Mouse (Mus musculus): ENCODE results near the gene Crtc2.
A peak's percentile ranks its signal among the peaks of the same experiment; 100 is the strongest.

Gene Crtc2

DNA sequence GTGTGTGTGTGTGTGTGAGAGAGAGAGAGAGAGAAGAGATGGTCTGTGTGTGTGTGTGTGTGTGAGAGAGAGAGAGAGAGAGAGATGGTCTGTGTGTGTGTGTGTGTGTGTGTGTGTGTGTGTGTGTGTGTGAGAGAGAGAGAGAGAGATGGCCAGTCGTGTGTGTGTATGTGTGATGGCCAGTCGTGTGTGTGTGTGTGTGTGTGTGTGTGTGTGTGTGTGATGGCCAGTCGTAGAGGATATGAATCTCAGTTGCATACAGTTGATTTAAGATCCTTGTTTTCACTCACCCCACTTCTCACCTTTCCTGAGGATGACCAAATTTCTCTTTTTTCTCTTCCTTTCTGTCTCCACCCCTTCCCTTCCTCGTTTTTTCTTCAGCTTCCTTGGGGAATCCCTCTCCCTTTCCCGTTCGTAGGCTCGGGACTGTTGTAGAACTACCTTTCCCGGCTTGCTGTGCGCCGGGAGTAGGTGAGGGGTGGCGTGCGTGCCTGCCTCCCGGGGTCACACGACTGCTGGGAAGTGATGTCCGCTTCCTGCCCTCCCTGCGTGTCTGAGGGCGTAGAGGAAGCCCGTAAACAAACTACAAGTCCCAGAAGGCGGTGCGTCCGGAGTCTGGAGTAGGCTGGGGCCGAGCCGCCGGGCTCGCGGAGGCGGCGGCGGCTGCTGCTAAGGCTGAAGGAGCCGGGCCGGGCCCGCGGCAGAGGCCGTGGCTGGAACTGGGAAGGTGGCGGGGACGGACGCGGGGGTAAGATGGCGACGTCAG, at the start of gene Crtc2:
Gene Crtc2 (plus strand): TSS at position 511 of the 766 bp plus-strand sequence.
- DNase-seq (ENCODE audit: low spot score in 2 of 2) = peak; percentile 90 to 96

- DNase-seq (ENCODE audit: low spot score in 2 of 2) = no peak
Measured at GRCm38 (mm10) chr3:90204582-90204981, 49.4 kb upstream of the Crtc2 start.

DNA sequence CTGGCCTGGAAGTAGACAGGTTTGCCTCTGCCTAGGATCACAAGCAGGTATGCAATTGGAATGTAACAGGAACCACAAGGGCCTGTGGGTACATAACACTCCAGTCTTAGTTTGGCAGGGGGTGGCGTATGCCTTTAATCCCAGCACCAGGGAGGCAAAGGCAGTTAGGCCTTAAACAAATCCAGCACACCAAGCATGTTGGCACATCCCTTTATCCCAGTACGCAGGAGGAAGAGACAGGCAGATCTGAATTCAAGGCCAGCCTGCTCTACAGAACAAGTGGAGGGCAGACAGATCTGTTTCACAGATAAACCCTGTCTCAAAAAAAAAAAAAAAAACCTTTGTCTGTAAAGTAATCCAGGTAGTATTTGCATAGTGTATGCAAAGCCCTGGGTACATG, 45.3 kb upstream of the Crtc2 start:
- no peak for DNase-seq (ENCODE audit: low spot score in 2 of 2)

DNA sequence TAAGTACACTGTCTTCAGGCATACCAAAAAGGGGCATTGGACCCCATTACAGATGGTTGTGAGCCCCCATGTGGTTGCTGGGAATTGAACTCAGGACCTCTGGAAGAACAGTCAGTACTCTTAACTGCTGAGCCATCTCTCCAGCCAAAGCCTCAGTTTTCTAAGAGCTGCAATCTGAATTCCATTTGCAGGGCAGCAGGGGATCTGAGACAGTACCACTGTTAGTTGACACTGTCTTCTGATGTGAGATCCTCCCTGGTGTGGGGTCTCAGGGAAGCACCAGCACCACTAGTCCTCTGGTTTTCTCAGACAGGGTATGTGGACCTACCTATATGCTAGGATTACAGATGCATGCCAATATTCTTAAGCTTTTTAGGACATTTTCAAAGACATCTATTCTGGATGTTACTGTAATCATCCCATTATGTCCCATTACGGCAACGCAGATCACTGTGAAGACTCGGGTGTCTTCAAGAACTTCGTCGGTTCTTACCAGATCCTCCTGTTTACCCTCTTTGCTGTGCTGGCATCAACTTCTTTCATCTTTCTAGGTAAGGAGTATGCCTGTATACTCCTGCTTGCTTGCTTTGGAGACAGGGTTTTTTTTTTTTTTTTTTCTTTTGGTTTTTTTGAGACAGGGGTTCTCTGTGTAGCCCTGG, 43.9 kb upstream of the Crtc2 start:
- no peak for DNase-seq (ENCODE audit: low spot score in 2 of 2)

DNA sequence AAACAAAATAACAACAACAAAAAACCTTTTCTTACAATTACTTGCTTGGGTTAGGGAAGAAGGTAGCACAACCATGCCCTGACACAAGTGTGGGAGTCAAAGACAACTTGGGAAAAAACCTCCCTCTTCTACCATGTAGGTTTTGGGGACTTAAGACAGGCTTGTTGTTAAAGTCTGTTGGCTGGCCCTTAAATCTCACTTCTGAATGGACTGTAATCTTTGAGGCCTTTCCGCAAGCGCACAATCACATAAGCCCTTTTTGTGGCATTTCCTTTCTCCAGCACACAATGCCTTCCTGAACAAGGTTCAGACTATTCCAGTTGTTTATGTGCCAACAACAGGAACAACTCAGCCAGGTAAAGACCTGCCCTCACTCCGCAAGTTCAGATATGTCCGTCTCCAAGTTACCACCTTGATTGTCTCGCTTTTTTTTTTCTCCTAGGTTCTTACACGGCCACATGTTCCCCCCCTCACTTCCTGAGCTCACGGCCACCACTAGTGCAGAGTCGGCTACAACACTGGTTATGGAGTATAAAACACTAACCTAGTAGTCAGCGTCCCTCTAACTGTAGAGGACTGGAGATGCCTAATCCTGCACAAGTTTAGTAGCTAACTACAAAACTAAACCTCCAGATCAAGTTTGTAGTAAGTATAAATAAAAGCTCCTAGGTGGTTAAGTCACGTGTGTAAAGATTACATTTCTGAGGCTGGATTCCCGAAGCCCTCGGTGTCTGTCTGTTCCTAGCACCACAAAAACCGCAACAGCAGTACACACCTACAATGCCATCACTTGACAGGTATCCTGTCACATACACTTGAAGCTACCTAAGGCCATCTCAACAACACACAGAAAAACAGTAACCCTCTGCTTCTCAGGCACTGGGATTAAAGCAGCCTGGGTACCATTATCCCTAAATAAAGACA, 42.2 kb upstream of the Crtc2 start:
- no peak for DNase-seq (ENCODE audit: low spot score in 2 of 2)

DNA sequence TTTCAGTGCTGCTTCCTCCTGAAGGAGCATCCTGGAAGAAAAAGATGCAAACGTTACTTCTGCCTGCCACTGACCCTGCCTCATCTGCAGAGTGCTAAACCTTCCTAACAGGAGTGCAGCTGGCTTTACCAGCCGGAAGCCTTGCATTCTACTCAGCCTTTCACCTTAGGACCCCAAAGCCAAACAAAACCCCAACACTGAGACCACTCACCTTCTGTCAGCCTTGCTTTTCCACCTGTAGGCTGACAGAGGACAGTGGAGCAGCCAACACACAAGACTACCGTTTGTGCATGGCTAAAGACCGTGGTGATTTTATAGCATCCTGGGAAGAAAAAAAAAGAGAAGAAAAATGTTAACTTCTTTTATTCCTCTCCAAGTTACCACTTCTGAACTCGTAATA, 41.2 kb upstream of the Crtc2 start:
- no peak for DNase-seq (ENCODE audit: low spot score in 2 of 2)

DNA sequence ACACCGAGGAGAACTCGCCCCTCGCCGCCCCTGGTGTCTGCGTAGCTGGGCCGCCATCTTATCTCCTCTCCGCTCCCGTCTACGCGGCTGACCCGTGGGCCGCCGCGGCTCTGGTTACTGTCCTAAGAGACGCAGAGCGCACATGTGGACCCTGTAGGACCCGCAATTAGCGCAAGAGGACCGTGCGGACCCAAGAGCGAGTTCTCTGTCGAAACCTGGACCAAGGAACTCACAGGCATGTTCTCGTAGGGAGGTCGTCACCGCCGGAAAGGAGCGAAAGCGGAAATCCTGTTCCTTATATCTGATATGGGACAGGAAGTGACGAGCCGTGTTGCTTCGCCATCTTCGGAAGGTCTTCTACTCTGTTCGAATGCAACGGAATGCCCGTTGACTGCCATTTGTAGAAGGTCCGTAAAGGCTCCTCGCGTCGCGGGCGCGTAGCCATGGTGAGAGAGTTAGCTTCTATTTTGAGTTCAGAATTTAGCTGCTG, 40.5 kb upstream of the Crtc2 start, which contains the start of the genes Rps27 and Rab13:
Gene Rps27 (minus strand): TSS at position 275 of the 490 bp plus-strand sequence.
Gene Rab13 (plus strand): TSS at position 319 of the 490 bp plus-strand sequence.
- DNase-seq (ENCODE audit: low spot score in 2 of 2) = peak; percentile 85 to 88

DNA sequence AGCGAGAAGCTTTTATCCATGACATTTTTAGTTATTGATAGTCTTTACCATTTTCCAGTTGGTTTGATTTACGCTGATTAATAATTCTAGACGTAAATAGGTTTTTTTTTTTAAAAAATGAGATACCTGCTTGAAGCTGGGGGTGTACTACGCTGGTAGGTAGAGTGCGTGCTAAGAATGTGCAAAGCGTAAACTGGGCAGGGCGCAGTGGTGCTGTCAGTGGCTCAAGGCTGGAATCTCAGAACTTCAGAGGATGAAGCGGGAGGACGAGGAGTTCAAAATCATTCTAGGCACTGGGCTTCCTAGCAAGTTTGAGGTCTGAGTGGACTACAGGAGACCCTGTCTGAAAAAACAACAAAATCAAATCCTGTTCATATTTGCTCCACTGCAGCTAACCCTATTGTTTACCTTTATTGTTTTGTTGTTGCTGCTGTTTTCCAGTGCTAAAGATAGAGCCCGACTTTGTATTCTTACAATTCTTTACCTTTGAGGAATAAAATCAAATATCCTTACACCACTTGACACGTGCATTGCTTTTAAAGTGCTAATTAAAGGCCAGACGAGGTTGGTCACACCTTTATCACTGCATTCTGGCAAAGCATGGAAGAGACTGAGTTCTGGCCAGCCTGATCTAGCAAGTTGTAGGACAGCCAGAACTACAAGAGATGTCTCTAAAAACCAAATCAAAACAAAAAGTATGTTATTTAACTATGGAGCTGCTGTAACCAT, 39.8 kb upstream of the Crtc2 start:
- no peak for DNase-seq (ENCODE audit: low spot score in 2 of 2)

DNA sequence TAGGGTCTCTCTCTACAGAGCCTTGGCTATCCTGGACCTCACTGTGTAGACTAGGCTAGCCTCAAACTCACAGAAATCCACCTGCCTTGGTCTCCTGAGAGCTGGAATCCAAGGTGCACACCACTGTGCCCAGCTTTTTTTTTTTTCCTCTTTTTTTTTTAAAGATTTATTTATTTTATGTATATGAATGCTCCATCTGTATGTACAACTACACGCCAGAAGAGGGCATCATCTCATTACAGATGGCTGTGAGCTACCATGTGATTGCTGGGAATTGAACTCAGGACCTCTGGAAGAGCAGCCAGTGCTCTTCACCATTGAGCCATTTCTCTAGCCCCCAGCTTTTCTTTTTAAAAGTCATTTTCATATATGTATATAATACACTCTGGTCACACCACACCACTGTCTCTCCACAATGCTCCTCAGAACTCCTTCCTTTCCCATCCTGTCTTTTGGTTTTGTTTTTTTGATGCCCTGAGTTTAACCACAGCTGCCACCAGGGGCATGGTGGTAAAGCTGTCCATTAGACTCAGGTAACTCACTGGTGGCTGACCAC, 38.1 kb upstream of the Crtc2 start:
- DNase-seq (ENCODE audit: low spot score in 2 of 2) = no peak

- DNase-seq (ENCODE audit: low spot score in 2 of 2) = peak in 1 of 2 experiments; percentile 16
Measured at GRCm38 (mm10) chr3:90220088-90220487, 33.9 kb upstream of the Crtc2 start.

DNA sequence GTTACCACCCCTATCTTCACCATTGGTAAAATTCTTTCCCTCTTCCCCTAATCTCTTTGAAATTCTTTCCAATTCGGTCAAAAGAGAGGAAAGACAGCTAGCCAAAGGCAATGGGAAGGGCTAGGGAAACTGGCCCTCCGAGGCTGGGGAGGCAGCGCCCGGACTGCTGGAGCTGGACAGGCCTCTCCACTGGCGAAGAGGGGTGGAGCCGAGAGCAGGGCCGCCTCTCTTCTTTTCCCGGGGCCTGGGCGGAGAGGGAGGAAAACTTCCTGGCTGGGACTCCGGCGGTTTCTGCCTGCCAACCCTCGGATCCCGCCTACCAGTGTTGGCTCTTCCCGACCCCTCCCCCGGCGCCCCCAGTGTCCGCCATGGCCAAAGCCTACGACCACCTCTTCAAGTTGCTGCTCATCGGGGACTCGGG, 33.4 kb upstream of the Crtc2 start:
- DNase-seq (ENCODE audit: low spot score in 2 of 2) = peak in 1 of 2 experiments; percentile 12

GRCm38 (mm10) chr3:90221123-90221522, 32.8 kb upstream of the Crtc2 start:
- DNase-seq (ENCODE audit: low spot score in 2 of 2) = no peak

DNA sequence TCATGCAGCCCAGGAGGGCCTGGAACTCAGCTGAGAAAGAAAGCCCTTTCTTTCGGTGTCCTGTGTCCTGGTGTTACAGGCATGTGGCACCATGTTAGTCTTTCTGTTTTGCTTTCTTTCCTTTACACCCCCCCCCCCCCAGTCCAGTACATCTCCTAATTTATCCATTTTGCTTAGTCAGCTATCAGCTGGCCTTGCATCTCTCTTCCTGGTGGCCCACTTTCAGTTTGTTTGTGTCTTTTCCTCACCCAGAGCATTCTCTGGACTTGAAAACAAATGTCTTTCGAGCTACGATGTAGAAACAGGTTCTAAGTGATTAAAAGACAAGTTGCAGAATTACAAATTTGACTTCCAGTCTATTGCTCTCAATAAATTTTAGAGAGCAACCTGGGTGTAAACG, 31.5 kb upstream of the Crtc2 start:
- DNase-seq (ENCODE audit: low spot score in 2 of 2) = no peak

DNA sequence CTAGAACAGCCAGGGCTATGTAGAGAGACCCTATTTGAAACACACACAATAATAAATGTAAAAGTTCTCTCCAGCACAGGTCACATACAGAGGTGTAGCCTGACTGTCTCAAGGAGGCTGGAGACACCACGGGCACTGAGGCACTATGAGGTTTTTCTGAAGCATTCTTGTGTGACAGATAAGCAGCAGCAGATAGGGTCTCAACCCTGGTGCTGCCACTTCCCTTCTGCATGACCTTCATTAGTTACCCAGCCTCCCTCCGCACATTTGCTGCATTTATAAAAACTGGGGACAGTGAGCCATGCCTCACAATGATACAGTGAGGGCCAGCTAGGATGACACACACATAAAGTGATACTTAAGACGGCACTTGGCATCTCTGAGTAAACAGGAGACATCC, 31.0 kb upstream of the Crtc2 start:
- no peak for DNase-seq (ENCODE audit: low spot score in 2 of 2)

GRCm38 (mm10) chr3:90224331-90224730, 29.6 kb upstream of the Crtc2 start:
- no peak for DNase-seq (ENCODE audit: low spot score in 2 of 2)

DNA sequence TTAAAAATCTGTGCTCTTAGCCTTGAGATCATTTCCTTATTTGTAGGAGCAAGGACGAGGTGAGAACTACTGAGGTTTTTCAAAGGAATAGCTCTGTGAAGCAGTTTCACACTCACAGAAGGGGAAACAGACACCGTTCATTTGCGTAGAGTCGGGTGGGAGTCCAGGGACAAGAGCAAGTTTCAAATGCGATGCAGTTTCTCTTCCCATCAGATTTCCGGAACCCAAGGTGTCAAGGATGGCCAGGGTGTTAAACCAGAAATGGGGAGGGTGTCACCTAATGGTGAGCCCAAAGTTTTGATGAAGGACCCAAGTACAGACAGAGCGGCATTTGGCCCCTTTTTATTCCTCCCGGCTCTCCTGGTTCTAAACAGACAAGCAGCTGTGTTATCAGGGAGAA, 22.9 kb upstream of the Crtc2 start:
- DNase-seq (ENCODE audit: low spot score in 2 of 2) = no peak

DNA sequence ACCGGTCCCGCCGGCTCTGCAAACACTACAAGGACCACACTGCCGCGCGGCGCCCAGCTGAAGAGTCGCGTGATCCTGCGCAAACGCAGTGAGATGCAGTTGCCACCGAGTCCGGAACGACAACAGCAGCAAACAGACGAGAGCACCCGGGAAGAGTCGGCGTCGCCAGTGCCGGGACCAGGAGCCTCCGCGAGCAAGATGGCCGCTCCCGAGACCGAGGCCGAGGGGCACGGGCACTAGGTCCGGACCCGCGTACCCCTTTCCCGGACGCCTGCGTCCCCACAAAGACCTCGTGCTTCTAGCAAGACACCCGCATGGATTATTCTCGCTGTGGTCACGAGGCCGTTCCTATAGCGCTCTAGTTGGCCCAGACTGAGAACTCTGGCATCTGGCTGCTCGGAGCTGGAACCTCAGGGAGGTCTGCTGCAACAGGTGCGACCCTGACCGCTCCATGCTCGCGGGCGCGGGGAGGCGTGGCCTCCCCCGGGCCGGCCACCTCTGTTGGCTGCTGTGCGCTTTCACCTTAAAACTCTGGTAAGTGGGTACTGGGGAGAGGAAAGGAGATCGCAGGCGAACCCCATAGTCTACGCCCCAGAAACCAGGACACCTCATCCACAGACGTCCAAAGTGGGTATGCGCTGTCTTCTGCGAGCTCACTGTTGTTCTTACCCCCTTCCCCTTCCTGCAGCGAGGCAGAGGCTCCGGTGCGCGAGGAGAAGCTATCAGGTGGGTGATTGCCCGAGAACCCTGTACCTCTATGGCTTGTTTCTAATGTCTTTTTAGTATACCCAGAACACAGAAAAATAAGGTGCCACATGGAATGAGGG, 22.2 kb upstream of the Crtc2 start, which contains the start of gene Jtb:
Gene Jtb (plus strand): TSS at position 91 of the 827 bp plus-strand sequence.
- DNase-seq (ENCODE audit: low spot score in 2 of 2) = peak; percentile 87 to 95

DNA sequence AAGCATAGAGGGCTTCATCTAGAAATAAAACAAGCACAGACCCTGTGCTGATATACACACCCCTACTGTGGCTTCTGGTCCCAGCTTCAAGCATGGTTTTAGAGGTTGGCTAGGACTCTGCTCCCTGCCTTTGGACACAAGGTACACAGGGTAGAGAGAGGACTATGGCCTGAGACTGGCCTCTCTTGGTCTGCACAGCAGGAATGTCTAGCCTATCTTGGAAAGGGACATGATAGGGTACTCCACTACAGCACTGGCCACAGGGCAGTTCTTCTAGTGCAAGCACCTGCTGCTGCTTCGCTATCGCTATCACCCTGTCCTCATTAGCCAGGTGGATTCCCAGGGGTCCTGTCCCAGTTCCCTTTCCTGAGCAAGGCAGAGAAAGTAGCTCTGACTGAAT, 12.7 kb upstream of the Crtc2 start:
- no peak for DNase-seq (ENCODE audit: low spot score in 2 of 2)

GRCm38 (mm10) chr3:90241669-90242358, 12.1 kb upstream of the Crtc2 start:
- no peak for DNase-seq (ENCODE audit: low spot score in 2 of 2)
